Mouse (Mus musculus): ENCODE data around the gene Eif4b. TPM values are rescaled to one million over a fixed set of nuclear protein-coding genes. Genes with fewer than 3 reads are reported as not detected.
A peak's percentile ranks its signal among the peaks of the same experiment; 100 is the strongest.

The Eif4b gene
- polyA plus RNA-seq, 1 experiment, result 114 TPM

- DNase-seq, result no peak
- H3K4me1 ChIP-seq (ENCODE audit: control insufficient read depth, insufficient read depth, low read length), result no peaks in the 10 kb centered on the region
- TF ChIP-seq POLR2A (IDR thresholded peaks at IDR 0.05; ENCODE audit: borderline replicate concordance, insufficient read depth, low read length) (no peak), CTCF (IDR thresholded peaks at IDR 0.05; ENCODE audit: borderline replicate concordance, insufficient read depth, low read depth, low read length) (no peak)
- H3K4me3 ChIP-seq (replicated peaks; ENCODE audit: insufficient read depth, low read depth, low read length), result no peak overlapping the region
- no peaks in the 10 kb centered on the region for H3K27me3 ChIP-seq (ENCODE audit: control insufficient read depth, insufficient read depth, low read length)
- no peak overlapping the region for H3K27ac ChIP-seq (ENCODE audit: insufficient read depth, low read length)
- 92% methylated on average over 4 of the region's 4 CpGs for WGBS
These were observed 18.6 kb downstream of the Eif4b start for GRCm38 (mm10) chr15:102092222-102092621.

- Histone ChIP-seq H3K27me3 (ENCODE audit: control insufficient read depth, insufficient read depth, low read length) (no peaks in the 10 kb centered on the region), H3K4me1 (ENCODE audit: control insufficient read depth, insufficient read depth, low read length) (no peaks in the 10 kb centered on the region), H3K4me3 (replicated peaks; ENCODE audit: insufficient read depth, low read depth, low read length) (no peak overlapping the region), H3K27ac (ENCODE audit: insufficient read depth, low read length) (no peak overlapping the region)
- DNase-seq, result no peak
- TF ChIP-seq CTCF (IDR thresholded peaks at IDR 0.05; ENCODE audit: borderline replicate concordance, insufficient read depth, low read depth, low read length) (no peak), POLR2A (IDR thresholded peaks at IDR 0.05; ENCODE audit: borderline replicate concordance, insufficient read depth, low read length) (no peak)
- 60% methylated on average over 2 of the region's 2 CpGs for WGBS
These were observed 20.6 kb downstream of the Eif4b start for GRCm38 (mm10) chr15:102094157-102094556.

- TF ChIP-seq POLR2A (IDR thresholded peaks at IDR 0.05; ENCODE audit: borderline replicate concordance, insufficient read depth, low read length) (no peak), CTCF (IDR thresholded peaks at IDR 0.05; ENCODE audit: borderline replicate concordance, insufficient read depth, low read depth, low read length) (no peak)
- no peak overlapping the region for H3K4me3 ChIP-seq (replicated peaks; ENCODE audit: insufficient read depth, low read depth, low read length)
- DNase-seq, result no peak
- H3K27me3 ChIP-seq (ENCODE audit: control insufficient read depth, insufficient read depth, low read length), result no peaks in the 10 kb centered on the region
- H3K4me1 ChIP-seq (ENCODE audit: control insufficient read depth, insufficient read depth, low read length), result no peaks in the 10 kb centered on the region
- 85% methylated on average over 16 of the region's 16 CpGs for WGBS
- no peak overlapping the region for H3K27ac ChIP-seq (ENCODE audit: insufficient read depth, low read length)
These were observed 21.4 kb downstream of the Eif4b start for GRCm38 (mm10) chr15:102094988-102095387.

- peak in 1 of 2 experiments; percentile 2 for DNase-seq
- no peaks in the 10 kb centered on the region for H3K27me3 ChIP-seq (ENCODE audit: control insufficient read depth, insufficient read depth, low read length)
- H3K4me3 ChIP-seq (replicated peaks; ENCODE audit: insufficient read depth, low read depth, low read length), result no peak overlapping the region
- H3K4me1 ChIP-seq (ENCODE audit: control insufficient read depth, insufficient read depth, low read length), result no peaks in the 10 kb centered on the region
- TF ChIP-seq CTCF (IDR thresholded peaks at IDR 0.05; ENCODE audit: borderline replicate concordance, insufficient read depth, low read depth, low read length) (no peak), POLR2A (IDR thresholded peaks at IDR 0.05; ENCODE audit: borderline replicate concordance, insufficient read depth, low read length) (no peak)
- 70% methylated on average over 8 of the region's 8 CpGs for WGBS
- no peak overlapping the region for H3K27ac ChIP-seq (ENCODE audit: insufficient read depth, low read length)
These were observed 23.8 kb downstream of the Eif4b start for GRCm38 (mm10) chr15:102097147-102097915.

DNA sequence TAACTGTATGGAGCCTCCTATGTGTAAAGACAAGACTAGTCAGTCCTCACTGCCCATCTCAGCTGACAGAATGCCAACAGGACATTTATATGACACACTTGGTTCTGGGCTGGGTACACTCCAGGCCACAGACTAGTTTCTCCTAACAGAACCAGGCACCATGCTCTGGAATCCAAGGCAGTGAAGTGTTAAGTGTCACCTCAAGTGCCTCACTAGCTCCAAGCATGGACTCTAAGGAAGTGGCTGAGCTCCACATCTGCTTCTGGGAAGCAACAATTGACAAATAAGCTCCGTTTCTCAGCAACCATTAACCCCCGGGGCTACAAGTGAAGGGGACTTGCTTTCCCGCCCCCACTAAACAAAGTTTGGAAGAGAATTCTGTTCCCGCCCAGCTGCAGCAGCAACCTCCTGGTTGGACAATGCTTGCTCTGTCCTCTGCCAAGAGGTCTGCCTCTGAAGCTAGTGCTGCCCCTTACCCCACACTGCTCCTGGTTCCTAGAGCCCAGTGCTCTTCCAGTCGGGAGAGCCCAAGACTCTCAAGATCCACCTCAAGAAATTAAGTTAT is 24.5 kb downstream of the Eif4b start:
- Histone ChIP-seq H3K27me3 (ENCODE audit: control insufficient read depth, insufficient read depth, low read length) (no peaks in the 10 kb centered on the region), H3K27ac (ENCODE audit: insufficient read depth, low read length) (no peak overlapping the region), H3K4me1 (ENCODE audit: control insufficient read depth, insufficient read depth, low read length) (no peaks in the 10 kb centered on the region), H3K4me3 (replicated peaks; ENCODE audit: insufficient read depth, low read depth, low read length) (no peak overlapping the region)
- no peak for DNase-seq
- 33% methylated on average over 5 of the region's 5 CpGs for WGBS
- TF ChIP-seq CTCF (IDR thresholded peaks at IDR 0.05; ENCODE audit: borderline replicate concordance, insufficient read depth, low read depth, low read length) (no peak), POLR2A (IDR thresholded peaks at IDR 0.05; ENCODE audit: borderline replicate concordance, insufficient read depth, low read length) (no peak)

GRCm38 (mm10) chr15:102099260-102099659 is 25.7 kb downstream of the Eif4b start:
- H3K27me3 ChIP-seq (ENCODE audit: control insufficient read depth, insufficient read depth, low read length), result no peaks in the 10 kb centered on the region
- 60% methylated on average over 5 of the region's 5 CpGs for WGBS
- no peak overlapping the region for H3K27ac ChIP-seq (ENCODE audit: insufficient read depth, low read length)
- no peak overlapping the region for H3K4me3 ChIP-seq (replicated peaks; ENCODE audit: insufficient read depth, low read depth, low read length)
- DNase-seq, result peak in 1 of 2 experiments; percentile 5
- TF ChIP-seq POLR2A (IDR thresholded peaks at IDR 0.05; ENCODE audit: borderline replicate concordance, insufficient read depth, low read length), result no peak
- TF ChIP-seq CTCF (IDR thresholded peaks at IDR 0.05; ENCODE audit: borderline replicate concordance, insufficient read depth, low read depth, low read length), result no peak
- no peaks in the 10 kb centered on the region for H3K4me1 ChIP-seq (ENCODE audit: control insufficient read depth, insufficient read depth, low read length)

GRCm38 (mm10) chr15:102099771-102100160 is 26.2 kb downstream of the Eif4b start:
- Histone ChIP-seq H3K27me3 (ENCODE audit: control insufficient read depth, insufficient read depth, low read length) (no peaks in the 10 kb centered on the region), H3K27ac (ENCODE audit: insufficient read depth, low read length) (no peak overlapping the region), H3K4me1 (ENCODE audit: control insufficient read depth, insufficient read depth, low read length) (no peaks in the 10 kb centered on the region), H3K4me3 (replicated peaks; ENCODE audit: insufficient read depth, low read depth, low read length) (peak overlapping the region; percentile 66)
- no peak for TF ChIP-seq POLR2A (IDR thresholded peaks at IDR 0.05; ENCODE audit: borderline replicate concordance, insufficient read depth, low read length)
- no peak for TF ChIP-seq CTCF (IDR thresholded peaks at IDR 0.05; ENCODE audit: borderline replicate concordance, insufficient read depth, low read depth, low read length)
- 33% methylated on average over 8 of the region's 8 CpGs for WGBS
- DNase-seq, result no peak

All from cerebellum, adult 2 months (tissue).